Mouse (Mus musculus): Measurements from ENCODE around the gene Rrad. TPM values are rescaled to one million over a fixed set of nuclear protein-coding genes. Genes with fewer than 3 reads are reported as not detected.

The Rrad gene
- polyA plus RNA-seq, 1 experiment from 2014 or later: 54.7 TPM

- Histone ChIP-seq H3K9ac (ENCODE audit: low read depth, low read length) (no peak overlapping the region), H3K4me2 (ENCODE audit: low read depth, low read length) (no peak overlapping the region), H3K27ac (replicated peaks; ENCODE audit: low read depth, low read length) (no peak overlapping the region), H3K9me3 (ENCODE audit: control insufficient read depth, low read length) (no peaks in the 10 kb centered on the region), H3K36me3 (ENCODE audit: control insufficient read depth, insufficient read depth, low read length) (no peaks in the 10 kb centered on the region), H3K4me3 (ENCODE audit: low read depth, low read length) (no peak overlapping the region), H3K4me1 (ENCODE audit: control insufficient read depth, insufficient read depth, low read length) (0 out of 2 replicates have a peak, but pooled peaks cover 4% of the 10 kb centered on the region), H3K27me3 (replicated peaks; ENCODE audit: control insufficient read depth, insufficient read depth, low read length) (peaks cover 13% of the 10 kb centered on the region)
- DNase-seq (ENCODE audit: low spot score): no peak
- no peak for ATAC-seq (ENCODE audit: low read depth)
- 94% methylated on average over 21 of the region's 21 CpGs for WGBS
Measured at GRCm38 (mm10) chr8:104628402-104628801, 2.7 kb downstream of the Rrad start.

DNA sequence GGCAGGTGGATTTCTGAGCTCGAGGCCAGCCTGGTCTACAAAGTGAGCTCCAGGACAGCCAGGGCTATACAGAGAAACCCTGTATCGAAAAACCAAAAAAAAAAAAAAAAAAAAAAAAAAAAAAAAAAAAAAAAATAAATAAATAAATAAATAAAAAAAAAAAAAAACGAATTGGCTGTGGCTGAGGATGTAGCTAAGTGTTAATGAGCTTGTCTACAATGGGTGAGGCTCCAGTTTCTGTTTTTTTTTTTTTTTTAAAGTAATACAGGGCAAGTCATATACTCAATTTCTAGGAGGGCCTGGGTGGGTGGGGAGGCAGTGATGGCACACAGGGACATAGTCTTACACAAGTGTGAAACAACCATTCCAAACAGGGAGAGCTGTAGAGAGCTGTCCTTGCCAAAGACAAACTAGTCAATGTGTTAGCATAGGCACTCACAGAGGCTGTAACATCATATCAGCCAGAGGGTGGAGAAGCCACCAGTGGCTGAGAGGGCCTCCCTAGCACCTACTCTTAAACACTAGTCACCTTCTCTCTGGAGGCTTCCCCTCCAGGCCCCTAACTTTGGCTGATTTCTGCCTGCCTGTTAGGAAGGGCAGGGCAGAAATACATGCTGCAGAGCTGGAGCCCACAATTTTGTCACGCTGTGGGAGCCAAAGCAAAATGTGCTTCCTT is 3.9 kb downstream of the Rrad start:
- WGBS: 63% methylated on average over 3 of the region's 4 CpGs
- H3K4me3 ChIP-seq (ENCODE audit: low read depth, low read length): no peak overlapping the region
- no peak overlapping the region for H3K9ac ChIP-seq (ENCODE audit: low read depth, low read length)

GRCm38 (mm10) chr8:104624161-104624560 is 7.0 kb downstream of the Rrad start, which contains the start of gene Cdh16:
TSS of gene Cdh16 (minus strand) at chr8:104624396.
- no peak for DNase-seq (ENCODE audit: low spot score)
- no peak within 1 kb of the TSS for H3K4me3 ChIP-seq (ENCODE audit: low read depth, low read length)
- no peak within 1 kb of the TSS for H3K4me2 ChIP-seq (ENCODE audit: low read depth, low read length)
- H3K36me3 ChIP-seq (ENCODE audit: control insufficient read depth, insufficient read depth, low read length): no peaks in the 10 kb centered on the region
- no peaks in the 10 kb centered on the region for H3K9me3 ChIP-seq (ENCODE audit: control insufficient read depth, low read length)
- 70% methylated on average over 6 of the region's 6 CpGs for WGBS
- no peaks in the 10 kb centered on the region for H3K27me3 ChIP-seq (replicated peaks; ENCODE audit: control insufficient read depth, insufficient read depth, low read length)
- no peak within 1 kb of the TSS for H3K27ac ChIP-seq (replicated peaks; ENCODE audit: low read depth, low read length)
- no peaks in the 10 kb centered on the region for H3K4me1 ChIP-seq (ENCODE audit: control insufficient read depth, insufficient read depth, low read length)
- no peak within 1 kb of the TSS for H3K9ac ChIP-seq (ENCODE audit: low read depth, low read length)
- no peak for ATAC-seq (ENCODE audit: low read depth)

More for the DNA sequence above, 3.9 kb downstream of the Rrad start:
- Histone ChIP-seq H3K27ac (replicated peaks; ENCODE audit: low read depth, low read length) (no peak overlapping the region), H3K4me2 (ENCODE audit: low read depth, low read length) (no peak overlapping the region), H3K9me3 (ENCODE audit: control insufficient read depth, low read length) (no peaks in the 10 kb centered on the region), H3K27me3 (replicated peaks; ENCODE audit: control insufficient read depth, insufficient read depth, low read length) (peaks cover 12% of the 10 kb centered on the region), H3K4me1 (ENCODE audit: control insufficient read depth, insufficient read depth, low read length) (0 out of 2 replicates have a peak, but pooled peaks cover 4% of the 10 kb centered on the region), H3K36me3 (ENCODE audit: control insufficient read depth, insufficient read depth, low read length) (no peaks in the 10 kb centered on the region)
- DNase-seq (ENCODE audit: low spot score): no peak
- ATAC-seq (ENCODE audit: low read depth): no peak

- H3K9me3 ChIP-seq (ENCODE audit: control insufficient read depth, low read length): no peaks in the 10 kb centered on the region
- ATAC-seq (ENCODE audit: low read depth) (no peak), DNase-seq (ENCODE audit: low spot score) (no peak)
- no peaks in the 10 kb centered on the region for H3K4me1 ChIP-seq (ENCODE audit: control insufficient read depth, insufficient read depth, low read length)
- H3K4me3 ChIP-seq (ENCODE audit: low read depth, low read length): no peak overlapping the region
- H3K4me2 ChIP-seq (ENCODE audit: low read depth, low read length): no peak overlapping the region
- H3K36me3 ChIP-seq (ENCODE audit: control insufficient read depth, insufficient read depth, low read length): no peaks in the 10 kb centered on the region
- 65% methylated on average over 5 of the region's 5 CpGs for WGBS
- H3K27me3 ChIP-seq (replicated peaks; ENCODE audit: control insufficient read depth, insufficient read depth, low read length): no peaks in the 10 kb centered on the region
- H3K27ac ChIP-seq (replicated peaks; ENCODE audit: low read depth, low read length): no peak overlapping the region
- H3K9ac ChIP-seq (ENCODE audit: low read depth, low read length): no peak overlapping the region
Measured at GRCm38 (mm10) chr8:104620765-104621164, 10.4 kb downstream of the Rrad start.

GRCm38 (mm10) chr8:104613119-104613518 is 18.0 kb downstream of the Rrad start:
- ATAC-seq (ENCODE audit: low read depth) (no peak), DNase-seq (ENCODE audit: low spot score) (no peak)
- Histone ChIP-seq H3K9ac (ENCODE audit: low read depth, low read length) (no peak overlapping the region), H3K4me2 (ENCODE audit: low read depth, low read length) (no peak overlapping the region), H3K9me3 (ENCODE audit: control insufficient read depth, low read length) (no peaks in the 10 kb centered on the region), H3K36me3 (ENCODE audit: control insufficient read depth, insufficient read depth, low read length) (no peaks in the 10 kb centered on the region), H3K27me3 (replicated peaks; ENCODE audit: control insufficient read depth, insufficient read depth, low read length) (no peaks in the 10 kb centered on the region), H3K27ac (replicated peaks; ENCODE audit: low read depth, low read length) (no peak overlapping the region), H3K4me1 (ENCODE audit: control insufficient read depth, insufficient read depth, low read length) (no peaks in the 10 kb centered on the region), H3K4me3 (ENCODE audit: low read depth, low read length) (no peak overlapping the region)
- 79% methylated on average over 4 of the region's 4 CpGs for WGBS

DNA sequence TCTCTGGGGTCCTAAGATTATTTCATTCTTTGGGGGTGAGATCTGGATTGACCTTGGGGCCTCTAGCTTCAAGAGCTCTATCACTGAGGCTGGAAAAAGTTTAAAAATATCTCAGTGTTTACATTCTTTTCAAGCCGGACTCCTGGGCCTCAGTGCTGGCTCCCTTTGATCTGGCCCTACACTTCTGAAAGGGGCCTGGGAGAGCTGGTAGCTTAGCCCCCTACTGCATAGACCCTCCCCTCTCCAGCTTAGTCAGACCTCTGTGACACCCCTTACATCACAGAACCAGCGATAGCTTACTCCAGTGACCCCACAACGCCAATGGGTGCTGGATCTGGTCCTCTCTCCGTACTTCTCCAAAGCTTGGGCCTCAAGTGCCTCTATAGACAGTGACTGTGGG is 19.5 kb downstream of the Rrad start:
- no peak for ATAC-seq (ENCODE audit: low read depth)
- no peak overlapping the region for H3K4me2 ChIP-seq (ENCODE audit: low read depth, low read length)
- no peaks in the 10 kb centered on the region for H3K27me3 ChIP-seq (replicated peaks; ENCODE audit: control insufficient read depth, insufficient read depth, low read length)
- WGBS: 63% methylated on average over 4 of the region's 4 CpGs
- no peak for DNase-seq (ENCODE audit: low spot score)
- no peak overlapping the region for H3K9ac ChIP-seq (ENCODE audit: low read depth, low read length)
- H3K36me3 ChIP-seq (ENCODE audit: control insufficient read depth, insufficient read depth, low read length): no peaks in the 10 kb centered on the region
- no peaks in the 10 kb centered on the region for H3K9me3 ChIP-seq (ENCODE audit: control insufficient read depth, low read length)
- no peaks in the 10 kb centered on the region for H3K4me1 ChIP-seq (ENCODE audit: control insufficient read depth, insufficient read depth, low read length)
- no peak overlapping the region for H3K4me3 ChIP-seq (ENCODE audit: low read depth, low read length)
- no peak overlapping the region for H3K27ac ChIP-seq (replicated peaks; ENCODE audit: low read depth, low read length)

GRCm38 (mm10) chr8:104610185-104610766 is 20.9 kb downstream of the Rrad start:
- peak; percentile 42; the same call in 1 of the 2 replicates for ATAC-seq (ENCODE audit: low read depth)
- Histone ChIP-seq H3K9ac (ENCODE audit: low read depth, low read length) (no peak overlapping the region), H3K36me3 (ENCODE audit: control insufficient read depth, insufficient read depth, low read length) (no peaks in the 10 kb centered on the region), H3K4me2 (ENCODE audit: low read depth, low read length) (no peak overlapping the region), H3K27ac (replicated peaks; ENCODE audit: low read depth, low read length) (no peak overlapping the region), H3K27me3 (replicated peaks; ENCODE audit: control insufficient read depth, insufficient read depth, low read length) (no peaks in the 10 kb centered on the region), H3K4me3 (ENCODE audit: low read depth, low read length) (no peak overlapping the region), H3K9me3 (ENCODE audit: control insufficient read depth, low read length) (no peaks in the 10 kb centered on the region), H3K4me1 (ENCODE audit: control insufficient read depth, insufficient read depth, low read length) (no peaks in the 10 kb centered on the region)
- DNase-seq (ENCODE audit: low spot score): peak; percentile 48
- 82% methylated on average over 12 of the region's 12 CpGs for WGBS

- no peaks in the 10 kb centered on the region for H3K9me3 ChIP-seq (ENCODE audit: control insufficient read depth, low read length)
- DNase-seq (ENCODE audit: low spot score): no peak
- no peak for ATAC-seq (ENCODE audit: low read depth)
- H3K4me3 ChIP-seq (ENCODE audit: low read depth, low read length): no peak overlapping the region
- 60% methylated on average over 8 of the region's 8 CpGs for WGBS
- no peaks in the 10 kb centered on the region for H3K36me3 ChIP-seq (ENCODE audit: control insufficient read depth, insufficient read depth, low read length)
- H3K4me1 ChIP-seq (ENCODE audit: control insufficient read depth, insufficient read depth, low read length): no peaks in the 10 kb centered on the region
- no peak overlapping the region for H3K9ac ChIP-seq (ENCODE audit: low read depth, low read length)
- H3K27ac ChIP-seq (replicated peaks; ENCODE audit: low read depth, low read length): no peak overlapping the region
- no peak overlapping the region for H3K4me2 ChIP-seq (ENCODE audit: low read depth, low read length)
- H3K27me3 ChIP-seq (replicated peaks; ENCODE audit: control insufficient read depth, insufficient read depth, low read length): no peaks in the 10 kb centered on the region
Measured at GRCm38 (mm10) chr8:104609222-104609621, 21.9 kb downstream of the Rrad start.

DNA sequence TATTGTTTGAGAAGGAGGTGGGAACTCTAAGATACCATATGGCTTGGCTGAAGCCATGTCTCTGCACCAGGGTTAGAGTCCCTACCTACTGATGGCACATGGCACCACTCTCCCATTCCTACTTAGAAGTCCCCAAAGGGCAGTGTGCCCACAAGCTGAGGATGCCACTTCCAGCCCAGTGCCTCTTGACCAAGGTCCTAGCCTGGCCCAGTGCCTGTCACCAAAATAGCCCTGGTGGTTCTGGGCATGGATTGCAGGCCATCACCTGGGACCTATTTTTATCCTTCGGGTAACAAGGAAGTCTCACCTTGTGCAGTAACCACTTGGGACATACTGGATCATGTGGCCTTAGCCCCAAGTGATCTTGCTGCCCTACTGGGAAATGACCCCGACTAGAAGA is 23.2 kb downstream of the Rrad start:
- 91% methylated on average over 2 of the region's 2 CpGs for WGBS
- Histone ChIP-seq H3K4me1 (ENCODE audit: control insufficient read depth, insufficient read depth, low read length) (no peaks in the 10 kb centered on the region), H3K9ac (ENCODE audit: low read depth, low read length) (no peak overlapping the region), H3K9me3 (ENCODE audit: control insufficient read depth, low read length) (no peaks in the 10 kb centered on the region), H3K4me3 (ENCODE audit: low read depth, low read length) (no peak overlapping the region), H3K27ac (replicated peaks; ENCODE audit: low read depth, low read length) (no peak overlapping the region), H3K4me2 (ENCODE audit: low read depth, low read length) (no peak overlapping the region), H3K36me3 (ENCODE audit: control insufficient read depth, insufficient read depth, low read length) (no peaks in the 10 kb centered on the region), H3K27me3 (replicated peaks; ENCODE audit: control insufficient read depth, insufficient read depth, low read length) (no peaks in the 10 kb centered on the region)
- no peak for ATAC-seq (ENCODE audit: low read depth)
- DNase-seq (ENCODE audit: low spot score): no peak

All from embryonic facial prominence, embryonic 14.5 days (tissue).